Mouse (Mus musculus) lung, postnatal 0 days (tissue): ENCODE data around the gene Spsb4. TPM values are rescaled to one million over a fixed set of nuclear protein-coding genes. Genes with fewer than 3 reads are reported as not detected.
A peak's percentile ranks its signal among the peaks of the same experiment; 100 is the strongest.

ENCODE experiments used
- ATAC-seq: fragments of 200-750 bp; cut with Nextera tagmentation; 2 replicates; pipeline ENCODE4 v1.8.0; 2017; ENCODE audit warnings: moderate library complexity
- DNase-seq: peaks from one replicate; pipeline ENCODE4 v3.0.0-alpha.2; 2016; ENCODE audit warnings: low spot score
- H3K27ac ChIP-seq: fragments of 300-500 bp; sonication (generic); 2 replicates; pipeline ENCODE4 v1.5.1; 2014; ENCODE audit warnings: antibody characterized with exemption, mild to moderate bottlenecking, low read length, mixed read lengths
- H3K27me3 ChIP-seq: fragments of 300-500 bp; sonication (generic); replicated peaks from 2 replicates; pipeline ENCODE4 v1.6.1; 2014; ENCODE audit warnings: low read length, mixed read lengths; ENCODE audit not compliant: insufficient read depth
- H3K36me3 ChIP-seq: fragments of 300-500 bp; sonication (generic); 2 replicates; pipeline ENCODE4 v1.6.1; 2014; ENCODE audit warnings: low read length, mixed read lengths; ENCODE audit not compliant: insufficient read depth
- H3K4me1 ChIP-seq: fragments of 300-500 bp; sonication (generic); 2 replicates; pipeline ENCODE4 v1.6.1; 2014; ENCODE audit warnings: antibody characterized with exemption, low read depth, low read length, mixed read lengths; ENCODE audit not compliant: insufficient read depth
- H3K4me2 ChIP-seq: fragments of 300-500 bp; sonication (generic); replicated peaks from 2 replicates; pipeline ENCODE4 v1.6.1; 2014; ENCODE audit warnings: low read depth, mild to moderate bottlenecking, low read length, moderate library complexity, mixed read lengths
- H3K4me3 ChIP-seq: fragments of 300-500 bp; sonication (generic); 2 replicates; pipeline ENCODE4 v1.5.1; 2014; ENCODE audit warnings: low read depth, low read length
- H3K9ac ChIP-seq: fragments of 300-500 bp; sonication (generic); replicated peaks from 2 replicates; pipeline ENCODE4 v1.6.1; 2014; ENCODE audit warnings: low read depth, mild to moderate bottlenecking
- H3K9me3 ChIP-seq: fragments of 300-500 bp; sonication (generic); 2 replicates; pipeline ENCODE4 v1.6.1; 2016; ENCODE audit warnings: low read length, mixed read lengths
- CTCF ChIP-seq: IDR thresholded peaks from 2 replicates; pipeline ENCODE4 v1.5.1; 2016; ENCODE audit warnings: antibody characterized with exemption, mild to moderate bottlenecking
- EP300 ChIP-seq: IDR thresholded peaks from 2 replicates; pipeline ENCODE4 v1.6.1; 2016; ENCODE audit warnings: antibody characterized with exemption, mild to moderate bottlenecking, control low read depth
- WGBS: fragments of 180-500 bp; shearing (Covaris S2); extraction: QIAGEN DNeasy Blood & Tissue Kit; methylation state at CpG from one replicate; pipeline ENCODE4 v1.1.7; 2014; 5-methylcytosine and 5-hydroxymethylcytosine counted together
- polyA plus RNA-seq: library from polyadenylated mRNA; unstranded; fragments of >200 nt; fragmentation: Nextera tagmentation; extraction: Ambion mirVana; gene quantifications from 2 replicates; pipeline ENCODE4 v1.2.1, GENCODE M21; 2015

Gene Spsb4
- polyA plus RNA-seq, 1 experiment from 2014 or later: 2.2 TPM

DNA sequence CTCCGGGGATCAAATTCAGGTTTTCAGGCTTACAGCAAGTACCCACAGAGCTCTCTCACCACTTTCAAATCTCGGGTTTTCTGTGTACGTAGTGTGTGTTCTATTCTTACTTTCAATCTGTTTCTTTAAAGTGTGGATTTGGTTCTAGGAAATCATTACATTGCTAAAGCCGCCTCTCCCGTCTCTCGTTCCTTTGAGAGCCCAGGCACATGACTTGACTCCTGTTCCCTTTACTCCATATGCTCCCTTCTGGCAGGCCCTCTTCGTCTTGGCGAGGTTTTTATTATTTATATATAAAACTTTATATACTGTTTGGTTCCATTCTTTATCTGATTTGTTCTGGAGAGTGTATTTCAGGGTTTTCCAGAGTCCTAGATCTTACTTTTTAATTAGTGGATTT lies 85.9 kb downstream of the Spsb4 start:
- 81% methylated on average over 8 of the region's 8 CpGs for WGBS
- TF ChIP-seq EP300: no peak

DNA sequence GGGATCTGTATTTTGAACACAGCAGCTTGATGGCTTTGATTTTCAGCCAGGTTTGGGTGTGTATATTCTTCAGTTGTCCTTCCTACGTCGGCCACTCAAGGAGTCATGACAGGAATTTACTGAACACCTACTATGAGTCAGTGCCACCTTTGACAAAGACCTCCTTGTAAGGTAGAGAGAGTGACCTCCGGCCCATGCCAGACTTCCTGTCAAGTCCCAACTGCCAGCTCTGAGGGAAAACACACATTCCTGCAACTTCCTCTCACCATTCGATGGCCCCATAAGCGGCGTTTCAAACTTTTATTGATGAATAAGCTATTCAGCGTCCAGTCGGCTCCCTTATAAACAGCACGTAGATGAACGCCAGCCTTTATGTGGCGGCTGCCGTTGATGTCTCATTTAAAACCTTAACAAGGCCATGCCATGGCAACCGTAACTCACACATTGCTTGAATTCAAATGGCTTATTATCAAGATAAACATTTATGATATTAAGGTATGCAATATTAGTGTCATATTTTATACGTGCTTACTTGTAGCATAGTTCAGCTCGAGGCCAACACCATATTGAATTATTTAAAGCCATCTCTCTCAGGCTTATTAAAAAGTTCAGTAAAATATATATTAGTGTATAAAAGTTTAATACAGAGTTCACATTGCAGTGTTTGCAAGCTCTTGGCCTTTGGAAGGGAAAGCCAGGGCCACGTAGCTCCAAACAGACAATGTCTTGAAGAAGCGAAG lies 94.9 kb downstream of the Spsb4 start:
- no peaks in the 10 kb centered on the region for H3K27me3 ChIP-seq
- H3K27ac ChIP-seq: no peak overlapping the region
- no peak overlapping the region for H3K9ac ChIP-seq
- H3K36me3 ChIP-seq: no peaks in the 10 kb centered on the region
- no peak for TF ChIP-seq EP300
- no peak for TF ChIP-seq CTCF
- DNase-seq (no peak), ATAC-seq (no peak)
- no peaks in the 10 kb centered on the region for H3K9me3 ChIP-seq
- H3K4me3 ChIP-seq: no peak overlapping the region
- H3K4me1 ChIP-seq: no peaks in the 10 kb centered on the region
- H3K4me2 ChIP-seq: no peak overlapping the region
- WGBS: 48% methylated on average over 17 of the region's 17 CpGs

More for the DNA sequence above, 85.9 kb downstream of the Spsb4 start:
- ATAC-seq: no peak
- Histone ChIP-seq H3K4me2 (no peak overlapping the region), H3K4me3 (no peak overlapping the region), H3K27me3 (no peaks in the 10 kb centered on the region), H3K9ac (no peak overlapping the region), H3K4me1 (no peaks in the 10 kb centered on the region), H3K36me3 (no peaks in the 10 kb centered on the region), H3K9me3 (no peaks in the 10 kb centered on the region), H3K27ac (no peak overlapping the region)
- DNase-seq: no peak

DNA sequence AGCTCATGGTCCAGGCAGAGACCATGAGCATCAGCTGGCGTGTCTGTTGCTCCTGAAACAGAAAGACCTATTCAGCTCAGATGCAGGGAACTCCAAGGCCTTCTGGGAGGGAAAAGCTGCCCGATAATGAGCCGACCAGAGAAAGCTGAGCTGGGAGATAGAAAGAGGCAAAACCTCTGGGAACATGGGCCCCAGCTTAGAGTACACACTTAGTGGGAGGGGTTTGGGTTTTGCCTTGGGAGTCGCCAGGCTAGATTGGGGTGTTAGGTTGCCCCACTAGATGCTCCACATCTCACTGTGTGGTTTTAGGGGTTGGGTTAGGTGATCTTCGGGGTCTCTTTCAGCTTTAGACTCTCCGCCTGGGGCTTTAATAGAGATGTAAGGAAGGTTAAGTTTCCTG lies 95.5 kb downstream of the Spsb4 start:
- Histone ChIP-seq H3K9me3 (no peaks in the 10 kb centered on the region), H3K4me3 (no peak overlapping the region), H3K27ac (no peak overlapping the region), H3K4me2 (no peak overlapping the region), H3K4me1 (no peaks in the 10 kb centered on the region), H3K27me3 (no peaks in the 10 kb centered on the region), H3K36me3 (no peaks in the 10 kb centered on the region), H3K9ac (no peak overlapping the region)
- DNase-seq (no peak), ATAC-seq (no peak)
- WGBS: 75% methylated on average over 6 of the region's 6 CpGs
- TF ChIP-seq EP300 (no peak), CTCF (no peak)

DNA sequence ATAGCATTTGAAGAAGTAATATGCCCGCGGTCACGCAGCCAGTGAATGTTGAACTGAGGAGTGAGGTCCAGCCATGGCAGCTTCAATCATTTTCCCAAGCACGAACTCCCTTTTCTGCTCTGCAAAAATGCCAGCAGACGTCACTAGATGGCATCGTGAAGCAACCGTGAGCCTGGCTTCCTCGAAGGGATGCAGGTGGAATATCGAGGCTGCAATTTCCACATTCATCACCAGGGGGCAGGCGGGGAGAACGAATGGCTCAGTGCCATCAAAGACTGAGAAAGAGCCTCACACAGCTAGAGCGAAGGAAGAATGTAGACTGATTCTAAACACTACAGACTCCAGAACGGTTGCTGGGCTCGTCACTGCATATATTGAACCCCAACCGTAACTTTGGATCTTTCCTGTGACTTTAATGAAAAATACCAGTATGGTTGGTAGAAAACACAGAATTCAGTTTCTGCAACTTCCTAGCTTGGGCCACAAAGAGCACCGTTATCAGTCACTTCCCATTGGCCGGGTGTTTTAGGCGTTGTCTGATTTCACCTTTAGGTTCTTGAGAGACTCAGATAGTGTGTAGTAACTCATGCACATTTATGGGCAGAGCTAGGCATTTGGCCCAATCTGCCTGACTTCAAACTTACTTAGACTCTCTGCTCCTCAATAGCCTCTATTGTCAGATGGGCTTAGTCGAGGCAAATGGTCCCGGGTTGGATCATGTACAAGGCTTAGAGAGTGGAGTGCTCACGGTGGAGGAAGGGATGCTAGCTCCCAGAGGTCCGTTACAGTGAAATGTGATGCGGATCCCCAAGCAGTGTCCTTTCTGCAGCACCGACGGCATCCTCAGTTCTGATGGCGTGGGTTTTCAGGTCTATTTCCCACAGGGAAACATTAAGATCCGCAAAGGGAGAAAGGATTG lies 101.8 kb downstream of the Spsb4 start:
- peak; percentile 100 for TF ChIP-seq CTCF
- no peak for TF ChIP-seq EP300
- Histone ChIP-seq H3K9ac (no peak overlapping the region), H3K27ac (no peak overlapping the region), H3K4me1 (no peaks in the 10 kb centered on the region), H3K27me3 (0 out of 2 replicates have a peak, but pooled peaks cover 5% of the 10 kb centered on the region), H3K4me3 (no peak overlapping the region), H3K9me3 (no peaks in the 10 kb centered on the region), H3K36me3 (no peaks in the 10 kb centered on the region), H3K4me2 (no peak overlapping the region)
- peak; percentile 78 for ATAC-seq
- 37% methylated on average over 27 of the region's 27 CpGs for WGBS
- DNase-seq: peak; percentile 90

- no peaks in the 10 kb centered on the region for H3K36me3 ChIP-seq
- DNase-seq (no peak), ATAC-seq (no peak)
- H3K9me3 ChIP-seq: no peaks in the 10 kb centered on the region
- H3K27ac ChIP-seq: no peak overlapping the region
- no peak overlapping the region for H3K4me3 ChIP-seq
- 27% methylated on average over 7 of the region's 7 CpGs for WGBS
- no peak for TF ChIP-seq CTCF
- no peak for TF ChIP-seq EP300
- no peaks in the 10 kb centered on the region for H3K4me1 ChIP-seq
- H3K4me2 ChIP-seq: no peak overlapping the region
- no peak overlapping the region for H3K9ac ChIP-seq
- 0 out of 2 replicates have a peak, but pooled peaks cover 5% of the 10 kb centered on the region for H3K27me3 ChIP-seq
These were observed 102.6 kb downstream of the Spsb4 start for GRCm38 (mm10) chr9:96916076-96916475.

- 80% methylated on average over 6 of the region's 6 CpGs for WGBS
- DNase-seq (no peak), ATAC-seq (no peak)
- no peak overlapping the region for H3K4me2 ChIP-seq
- H3K9ac ChIP-seq: no peak overlapping the region
- no peaks in the 10 kb centered on the region for H3K36me3 ChIP-seq
- H3K9me3 ChIP-seq: no peaks in the 10 kb centered on the region
- no peak overlapping the region for H3K4me3 ChIP-seq
- no peak for TF ChIP-seq CTCF
- no peak for TF ChIP-seq EP300
- H3K27me3 ChIP-seq: 0 out of 2 replicates have a peak, but pooled peaks cover 5% of the 10 kb centered on the region
- H3K4me1 ChIP-seq: no peaks in the 10 kb centered on the region
- no peak overlapping the region for H3K27ac ChIP-seq
These were observed 103.8 kb downstream of the Spsb4 start for GRCm38 (mm10) chr9:96914851-96915250.
